Mouse (Mus musculus) forebrain, postnatal 0 days (tissue): Measurements from ENCODE around the gene Ins2. TPM values are rescaled to one million over a fixed set of nuclear protein-coding genes. Genes with fewer than 3 reads are reported as not detected.
A peak's percentile ranks its signal among the peaks of the same experiment; 100 is the strongest.

Experiments
- ATAC-seq: fragments of 200-750 bp; cut with Nextera tagmentation; 2 replicates; pipeline ENCODE4 v1.8.0; 2017; ENCODE audit warnings: mild to moderate bottlenecking, moderate library complexity
- DNase-seq: peaks from one replicate; pipeline ENCODE4 v3.0.0-alpha.2; 2015
- H3K27ac ChIP-seq: fragments of 300-500 bp; sonication (generic); 2 replicates; pipeline ENCODE4 v1.5.1; 2014; ENCODE audit warnings: low read depth, mild to moderate bottlenecking, antibody characterized with exemption, low read length, moderate library complexity, mixed read lengths
- H3K27me3 ChIP-seq: fragments of 300-500 bp; sonication (generic); 2 replicates; pipeline ENCODE4 v1.6.1; 2014; ENCODE audit warnings: mild to moderate bottlenecking, low read length, mixed read lengths; ENCODE audit not compliant: insufficient read depth
- H3K36me3 ChIP-seq: fragments of 300-500 bp; sonication (generic); 2 replicates; pipeline ENCODE4 v1.6.1; 2014; ENCODE audit warnings: mild to moderate bottlenecking, moderate library complexity; ENCODE audit not compliant: insufficient read depth
- H3K4me1 ChIP-seq: fragments of 300-500 bp; sonication (generic); 2 replicates; pipeline ENCODE4 v1.6.1; 2014; ENCODE audit warnings: antibody characterized with exemption; ENCODE audit not compliant: insufficient read depth
- H3K4me2 ChIP-seq: fragments of 300-500 bp; sonication (generic); 2 replicates; pipeline ENCODE4 v1.6.1; 2014; ENCODE audit warnings: low read depth, mild to moderate bottlenecking, moderate library complexity
- H3K4me3 ChIP-seq: fragments of 300-500 bp; sonication (generic); 2 replicates; pipeline ENCODE4 v1.5.1; 2014; ENCODE audit warnings: low read depth, low read length, mixed read lengths
- H3K9ac ChIP-seq: fragments of 300-500 bp; sonication (generic); 2 replicates; pipeline ENCODE4 v1.6.1; 2014; ENCODE audit warnings: mild to moderate bottlenecking
- H3K9me3 ChIP-seq: fragments of 300-500 bp; sonication (generic); 2 replicates; pipeline ENCODE4 v1.6.1; 2016; ENCODE audit warnings: low read length
- CTCF ChIP-seq: sonication (generic); IDR thresholded peaks from 2 replicates; pipeline ENCODE4 v1.5.1; 2016; ENCODE audit warnings: antibody characterized with exemption, control low read depth, low read depth
- WGBS: fragments of 180-500 bp; shearing (Covaris S2); extraction: QIAGEN DNeasy Blood & Tissue Kit; methylation state at CpG from one replicate; pipeline ENCODE4 v1.1.7; 2014; 5-methylcytosine and 5-hydroxymethylcytosine counted together
- polyA plus RNA-seq: library from polyadenylated mRNA; unstranded; fragments of >200 nt; fragmentation: Nextera tagmentation; extraction: Ambion mirVana; gene quantifications from 2 replicates; pipeline ENCODE4 v1.2.1, GENCODE M21; 2015
- total RNA-seq: library from RNA; depleted of rRNA; stranded (reverse); fragments of >200 nt; gene quantifications from 2 replicates; pipeline ENCODE4 v1.2.3, GENCODE M21; 2014

The Ins2 gene
- total and polyA plus RNA-seq, 2 experiments from 2014 or later: 2.3 TPM; not detected in 1

GRCm38 (mm10) chr7:142714783-142715498 lies 28.2 kb downstream of the Ins2 start:
- Histone ChIP-seq H3K27ac (no peak overlapping the region), H3K27me3 (no peaks in the 10 kb centered on the region), H3K9me3 (no peaks in the 10 kb centered on the region), H3K4me3 (peak overlapping the region; percentile 20), H3K4me2 (peak overlapping the region; percentile 46), H3K9ac (peak overlapping the region; percentile 54), H3K36me3 (no peaks in the 10 kb centered on the region), H3K4me1 (no peaks in the 10 kb centered on the region)
- TF ChIP-seq CTCF: peak; percentile 80
- WGBS: 12% methylated on average over 8 of the region's 8 CpGs
- DNase-seq (peak; percentile 81), ATAC-seq (peak; percentile 71)

DNA sequence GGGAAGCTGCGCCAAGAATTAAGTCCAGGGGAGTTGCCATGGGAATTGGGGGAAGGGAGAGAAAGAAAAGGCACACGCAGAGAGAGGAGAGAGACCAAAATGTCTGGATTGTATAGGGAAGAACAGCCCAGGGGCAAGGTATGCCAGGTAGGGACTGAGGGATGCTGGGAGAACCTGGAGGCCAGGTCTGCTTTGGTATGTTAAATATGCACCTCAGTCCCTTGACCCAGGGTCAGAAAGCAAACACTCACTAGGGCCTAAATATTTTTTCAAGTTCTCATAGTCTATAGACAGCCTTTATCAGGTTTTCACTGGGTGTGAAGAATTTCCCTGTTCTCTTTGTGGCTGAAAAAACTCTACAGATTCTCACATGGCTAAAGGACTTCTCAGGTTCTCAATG lies 36.3 kb downstream of the Ins2 start:
- ATAC-seq: no peak
- H3K4me2 ChIP-seq: no peak overlapping the region
- H3K9ac ChIP-seq: no peak overlapping the region
- H3K36me3 ChIP-seq: no peaks in the 10 kb centered on the region
- H3K27ac ChIP-seq: no peak overlapping the region
- WGBS: 81% methylated on average over 2 of the region's 2 CpGs
- H3K9me3 ChIP-seq: no peaks in the 10 kb centered on the region
- no peaks in the 10 kb centered on the region for H3K4me1 ChIP-seq
- no peak for DNase-seq
- H3K4me3 ChIP-seq: no peak overlapping the region
- no peak for TF ChIP-seq CTCF
- H3K27me3 ChIP-seq: no peaks in the 10 kb centered on the region

DNA sequence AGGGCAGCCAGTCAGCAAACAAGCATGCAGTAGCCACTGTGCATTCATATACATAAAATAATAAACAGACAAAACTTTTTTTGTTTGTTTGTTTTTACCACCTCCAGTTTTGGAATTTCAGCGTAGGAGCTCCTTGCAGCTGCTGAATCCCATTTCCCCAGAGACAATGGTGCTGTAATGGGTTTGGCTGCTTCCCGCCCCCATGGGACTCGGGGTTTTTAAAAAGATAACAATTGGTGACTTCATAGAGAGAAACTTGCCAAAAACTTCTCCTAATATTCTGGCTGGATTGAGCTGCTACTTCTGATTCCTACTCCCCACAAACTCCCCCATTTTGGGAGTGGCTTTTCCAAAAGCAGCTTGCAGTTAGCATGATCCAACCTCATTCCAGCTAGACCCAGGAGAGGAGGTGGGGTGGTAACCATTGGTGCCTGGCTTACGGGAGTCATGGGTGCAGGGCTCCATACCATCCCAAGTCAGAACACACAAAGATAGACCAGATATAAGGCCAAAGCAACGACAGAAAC lies 43.8 kb downstream of the Ins2 start:
- WGBS: 48% methylated on average over 5 of the region's 5 CpGs
- no peak for TF ChIP-seq CTCF
- H3K9ac ChIP-seq: no peak overlapping the region

GRCm38 (mm10) chr7:142678611-142679010 lies 64.6 kb downstream of the Ins2 start:
- no peaks in the 10 kb centered on the region for H3K4me1 ChIP-seq
- TF ChIP-seq CTCF: no peak
- no peaks in the 10 kb centered on the region for H3K36me3 ChIP-seq
- no peak overlapping the region for H3K27ac ChIP-seq
- H3K4me3 ChIP-seq: no peak overlapping the region
- 94% methylated on average over 3 of the region's 3 CpGs for WGBS
- H3K4me2 ChIP-seq: no peak overlapping the region
- no peaks in the 10 kb centered on the region for H3K27me3 ChIP-seq
- DNase-seq (no peak), ATAC-seq (no peak)
- no peak overlapping the region for H3K9ac ChIP-seq
- no peaks in the 10 kb centered on the region for H3K9me3 ChIP-seq

More for the DNA sequence above, 43.8 kb downstream of the Ins2 start:
- Histone ChIP-seq H3K4me1 (no peaks in the 10 kb centered on the region), H3K36me3 (no peaks in the 10 kb centered on the region), H3K9me3 (no peaks in the 10 kb centered on the region), H3K27ac (no peak overlapping the region), H3K4me3 (no peak overlapping the region), H3K4me2 (no peak overlapping the region), H3K27me3 (no peaks in the 10 kb centered on the region)
- ATAC-seq (no peak), DNase-seq (no peak)

- 15% methylated on average over 3 of the region's 3 CpGs for WGBS
Measured at GRCm38 (mm10) chr7:142675644-142676043, 67.5 kb downstream of the Ins2 start.

GRCm38 (mm10) chr7:142675141-142675540 lies 68.0 kb downstream of the Ins2 start:
- ATAC-seq: no peak
- Histone ChIP-seq H3K9ac (no peak overlapping the region), H3K9me3 (no peaks in the 10 kb centered on the region), H3K36me3 (no peaks in the 10 kb centered on the region), H3K4me3 (no peak overlapping the region), H3K27ac (no peak overlapping the region), H3K27me3 (no peaks in the 10 kb centered on the region), H3K4me2 (no peak overlapping the region), H3K4me1 (no peaks in the 10 kb centered on the region)
- WGBS: 60% methylated on average over 6 of the region's 6 CpGs
- TF ChIP-seq CTCF: no peak
- DNase-seq: no peak

More at GRCm38 (mm10) chr7:142675644-142676043, 67.5 kb downstream of the Ins2 start:
- H3K9me3 ChIP-seq: no peaks in the 10 kb centered on the region
- H3K36me3 ChIP-seq: no peaks in the 10 kb centered on the region
- no peak overlapping the region for H3K27ac ChIP-seq
- ATAC-seq: peak; percentile 80
- no peak overlapping the region for H3K4me2 ChIP-seq
- no peak overlapping the region for H3K4me3 ChIP-seq
- no peaks in the 10 kb centered on the region for H3K4me1 ChIP-seq
- peak; percentile 84 for DNase-seq
- H3K9ac ChIP-seq: no peak overlapping the region
- H3K27me3 ChIP-seq: no peaks in the 10 kb centered on the region
- TF ChIP-seq CTCF: peak; percentile 78

GRCm38 (mm10) chr7:142672120-142672519 lies 71.1 kb downstream of the Ins2 start:
- peak; percentile 90 for TF ChIP-seq CTCF
- no peak overlapping the region for H3K27ac ChIP-seq
- 11% methylated on average over 4 of the region's 4 CpGs for WGBS
- DNase-seq (peak; percentile 83), ATAC-seq (peak; percentile 40; the same call in 1 of the 2 replicates)
- no peak overlapping the region for H3K9ac ChIP-seq
- no peaks in the 10 kb centered on the region for H3K36me3 ChIP-seq
- H3K27me3 ChIP-seq: no peaks in the 10 kb centered on the region
- H3K4me2 ChIP-seq: no peak overlapping the region
- no peaks in the 10 kb centered on the region for H3K9me3 ChIP-seq
- H3K4me1 ChIP-seq: no peaks in the 10 kb centered on the region
- no peak overlapping the region for H3K4me3 ChIP-seq
